Mouse (Mus musculus): ENCODE results near the gene Mpig6b. TPM values are rescaled to one million over a fixed set of nuclear protein-coding genes. Genes with fewer than 3 reads are reported as not detected.

Gene Mpig6b
- polyA plus RNA-seq, 1 experiment from 2014 or later = 4.1 TPM

GRCm38 (mm10) chr17:35058316-35058715, 7.7 kb downstream of the Mpig6b start:
- Histone ChIP-seq H3K27me3 (peaks cover 26% of the 10 kb centered on the region), H3K9ac (no peak overlapping the region), H3K36me3 (peaks cover 60% of the 10 kb centered on the region), H3K4me3 (replicated peaks) (no peak overlapping the region), H3K27ac (peak overlapping the region; percentile 44; the same call in 1 of the 2 replicates), H3K4me1 (replicated peaks) (peaks cover 70% of the 10 kb centered on the region), H3K4me2 (peak overlapping the region; percentile 92; the same call in 1 of the 2 replicates), H3K9me3 (replicated peaks) (no peaks in the 10 kb centered on the region)
- ATAC-seq (ENCODE audit: low read depth) = no peak
- WGBS (ENCODE audit: insufficient replicate concordance) = 69% methylated on average over 9 of the region's 9 CpGs
- no peak for DNase-seq

GRCm38 (mm10) chr17:35057090-35057489, 8.9 kb downstream of the Mpig6b start:
- no peak for ATAC-seq (ENCODE audit: low read depth)
- WGBS (ENCODE audit: insufficient replicate concordance) = 33% methylated on average over 3 of the region's 3 CpGs

GRCm38 (mm10) chr17:35055691-35056495, 10.1 kb downstream of the Mpig6b start:
- peaks cover 66% of the 10 kb centered on the region for H3K36me3 ChIP-seq
- no peak overlapping the region for H3K4me2 ChIP-seq

More at GRCm38 (mm10) chr17:35057090-35057489, 8.9 kb downstream of the Mpig6b start:
- Histone ChIP-seq H3K4me2 (no peak overlapping the region), H3K9me3 (replicated peaks) (no peaks in the 10 kb centered on the region), H3K4me3 (replicated peaks) (no peak overlapping the region), H3K36me3 (peaks cover 73% of the 10 kb centered on the region), H3K27me3 (peaks cover 14% of the 10 kb centered on the region), H3K9ac (no peak overlapping the region), H3K4me1 (replicated peaks) (peaks cover 80% of the 10 kb centered on the region), H3K27ac (peak overlapping the region; percentile 24; the same call in 1 of the 2 replicates)
- DNase-seq = no peak

DNA sequence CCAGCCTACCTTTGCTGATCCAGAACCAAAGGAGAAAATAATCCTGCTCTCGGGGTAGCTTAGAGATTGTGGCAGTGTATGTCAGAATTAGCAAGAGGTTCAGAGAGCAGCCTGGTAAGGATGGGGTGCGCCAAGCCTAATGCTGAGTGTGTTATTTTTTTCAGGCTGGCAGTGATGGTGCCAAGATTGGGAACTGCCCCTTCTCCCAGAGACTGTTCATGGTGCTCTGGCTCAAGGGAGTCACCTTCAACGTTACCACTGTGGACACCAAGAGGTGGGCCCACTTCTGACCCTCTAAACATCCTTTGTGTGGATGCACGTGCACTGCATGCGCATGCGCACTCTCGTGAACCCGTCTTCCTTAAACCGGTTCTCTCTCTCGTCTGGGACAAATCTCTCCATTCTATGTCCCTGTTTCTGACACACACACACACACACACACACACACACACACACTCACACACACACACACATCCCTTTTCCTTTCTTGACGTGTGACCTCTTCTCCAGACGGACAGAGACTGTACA, 13.6 kb downstream of the Mpig6b start:
- no peaks in the 10 kb centered on the region for H3K9me3 ChIP-seq (replicated peaks)
- peaks cover 49% of the 10 kb centered on the region for H3K36me3 ChIP-seq
- peak overlapping the region; percentile 92 for H3K9ac ChIP-seq
- H3K4me3 ChIP-seq (replicated peaks) = peak overlapping the region; percentile 78
- 82% methylated on average over 12 of the region's 12 CpGs for WGBS (ENCODE audit: insufficient replicate concordance)
- H3K27me3 ChIP-seq = no peaks in the 10 kb centered on the region
- no peak for ATAC-seq (ENCODE audit: low read depth)
- DNase-seq = no peak
- H3K4me1 ChIP-seq (replicated peaks) = peaks cover 73% of the 10 kb centered on the region
- peak overlapping the region; percentile 97 for H3K27ac ChIP-seq
- peak overlapping the region; percentile 100 for H3K4me2 ChIP-seq

More at GRCm38 (mm10) chr17:35055691-35056495, 10.1 kb downstream of the Mpig6b start:
- H3K4me1 ChIP-seq (replicated peaks) = peaks cover 81% of the 10 kb centered on the region
- 80% methylated on average over 7 of the region's 7 CpGs for WGBS (ENCODE audit: insufficient replicate concordance)
- H3K9ac ChIP-seq = 0 out of 2 replicates have a peak overlapping the region, but pooled peaks have one; percentile 15
- peak overlapping the region; percentile 6; the same call in 1 of the 2 replicates for H3K27ac ChIP-seq
- no peaks in the 10 kb centered on the region for H3K9me3 ChIP-seq (replicated peaks)
- ATAC-seq (ENCODE audit: low read depth) (no peak), DNase-seq (no peak)
- no peak overlapping the region for H3K4me3 ChIP-seq (replicated peaks)
- H3K27me3 ChIP-seq = peaks cover 6% of the 10 kb centered on the region; the same call in 1 of the 2 replicates

DNA sequence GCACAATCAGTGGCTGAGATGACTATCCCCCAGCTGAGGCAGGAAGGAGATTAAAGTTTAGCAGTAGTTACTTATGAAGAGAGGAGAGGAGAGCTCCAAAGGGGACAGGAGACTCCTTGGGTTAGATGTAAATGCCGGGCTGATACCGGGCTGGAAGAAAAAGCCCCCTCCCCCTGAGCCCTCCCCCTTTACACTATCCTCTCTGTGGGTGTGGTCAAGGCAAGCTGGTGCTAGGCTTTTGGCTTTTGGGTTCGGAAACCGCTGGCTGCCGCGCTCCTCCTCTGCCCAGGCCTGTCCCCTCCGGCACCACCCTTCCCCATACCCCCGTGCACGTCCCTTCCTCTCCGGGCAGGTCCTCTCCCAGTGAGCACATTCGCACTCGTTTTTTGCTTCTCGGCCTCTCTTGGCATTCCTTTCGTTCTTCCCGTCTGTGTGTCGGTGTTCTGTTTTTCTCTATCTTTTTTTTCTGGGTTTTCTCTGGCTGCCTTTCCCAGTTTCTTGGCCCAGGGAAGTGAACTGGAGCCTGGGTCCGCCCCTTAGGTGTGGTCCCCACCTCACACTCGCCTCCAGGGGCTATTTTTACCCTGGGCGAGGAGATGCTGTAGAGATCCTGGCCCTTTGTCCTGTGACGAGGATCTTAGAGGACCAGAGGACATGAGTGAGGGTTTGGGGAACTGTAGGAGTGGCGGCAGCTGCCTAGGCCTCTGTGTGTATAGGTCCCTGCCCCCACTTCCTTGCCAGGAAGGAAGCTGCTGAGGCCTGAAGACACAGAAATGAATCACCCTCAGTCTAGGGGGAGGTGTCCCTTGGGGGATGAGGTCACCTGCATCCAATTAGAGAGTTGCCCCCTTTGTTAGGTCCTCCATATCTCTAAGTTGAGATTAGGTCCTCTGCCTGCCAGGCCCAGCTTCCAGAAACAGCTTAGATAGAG, 14.6 kb downstream of the Mpig6b start:
- DNase-seq (peak; percentile 63), ATAC-seq (ENCODE audit: low read depth) (peak; percentile 43)
- no peaks in the 10 kb centered on the region for H3K27me3 ChIP-seq
- peaks cover 74% of the 10 kb centered on the region for H3K4me1 ChIP-seq (replicated peaks)
- H3K9me3 ChIP-seq (replicated peaks) = no peaks in the 10 kb centered on the region
- H3K9ac ChIP-seq = peak overlapping the region; percentile 92
- peaks cover 43% of the 10 kb centered on the region for H3K36me3 ChIP-seq
- peak overlapping the region; percentile 97 for H3K27ac ChIP-seq
- peak overlapping the region; percentile 78 for H3K4me3 ChIP-seq (replicated peaks)
- H3K4me2 ChIP-seq = peak overlapping the region; percentile 100
- WGBS (ENCODE audit: insufficient replicate concordance) = 2% methylated on average over 21 of the region's 21 CpGs

- peak overlapping the region; percentile 97 for H3K27ac ChIP-seq
- H3K4me2 ChIP-seq = peak overlapping the region; percentile 100
- WGBS (ENCODE audit: insufficient replicate concordance) = under 1% methylated on average over 27 of the region's 27 CpGs
- peaks cover 75% of the 10 kb centered on the region for H3K4me1 ChIP-seq (replicated peaks)
- no peaks in the 10 kb centered on the region for H3K9me3 ChIP-seq (replicated peaks)
- H3K9ac ChIP-seq = peak overlapping the region; percentile 92
- H3K36me3 ChIP-seq = peaks cover 31% of the 10 kb centered on the region
- peak; percentile 51 for ATAC-seq (ENCODE audit: low read depth)
- H3K27me3 ChIP-seq = no peaks in the 10 kb centered on the region
- H3K4me3 ChIP-seq (replicated peaks) = peak overlapping the region; percentile 78
- DNase-seq = peak; percentile 63
These were observed 15.7 kb downstream of the Mpig6b start for GRCm38 (mm10) chr17:35050126-35050750.

- Histone ChIP-seq H3K36me3 (peaks cover 26% of the 10 kb centered on the region), H3K4me2 (peak within 1 kb of the TSS; percentile 100), H3K4me3 (replicated peaks) (peak within 1 kb of the TSS; percentile 78), H3K4me1 (replicated peaks) (peaks cover 78% of the 10 kb centered on the region), H3K27me3 (no peaks in the 10 kb centered on the region), H3K9ac (peak within 1 kb of the TSS; percentile 92), H3K9me3 (replicated peaks) (no peaks in the 10 kb centered on the region), H3K27ac (peak within 1 kb of the TSS; percentile 97)
- DNase-seq = peak; percentile 60
- WGBS (ENCODE audit: insufficient replicate concordance) = 2% methylated on average over 11 of the region's 11 CpGs
- peak; percentile 9 for ATAC-seq (ENCODE audit: low read depth)
These were observed 16.4 kb downstream of the Mpig6b start, which contains the start of gene Clic1 for GRCm38 (mm10) chr17:35049561-35050016. Clic1 (plus strand) TSS chr17:35049966.

- Histone ChIP-seq H3K4me2 (peak overlapping the region; percentile 100), H3K9ac (peak overlapping the region; percentile 92), H3K27me3 (no peaks in the 10 kb centered on the region), H3K9me3 (replicated peaks) (no peaks in the 10 kb centered on the region), H3K27ac (peak overlapping the region; percentile 97), H3K4me1 (replicated peaks) (peaks cover 82% of the 10 kb centered on the region), H3K36me3 (peaks cover 20% of the 10 kb centered on the region), H3K4me3 (replicated peaks) (0 out of 2 replicates have a peak overlapping the region, but pooled peaks have one; percentile 78)
- 32% methylated on average over 5 of the region's 5 CpGs for WGBS (ENCODE audit: insufficient replicate concordance)
- DNase-seq (no peak), ATAC-seq (ENCODE audit: low read depth) (no peak)
These were observed 17.0 kb downstream of the Mpig6b start for GRCm38 (mm10) chr17:35048932-35049440.

DNA sequence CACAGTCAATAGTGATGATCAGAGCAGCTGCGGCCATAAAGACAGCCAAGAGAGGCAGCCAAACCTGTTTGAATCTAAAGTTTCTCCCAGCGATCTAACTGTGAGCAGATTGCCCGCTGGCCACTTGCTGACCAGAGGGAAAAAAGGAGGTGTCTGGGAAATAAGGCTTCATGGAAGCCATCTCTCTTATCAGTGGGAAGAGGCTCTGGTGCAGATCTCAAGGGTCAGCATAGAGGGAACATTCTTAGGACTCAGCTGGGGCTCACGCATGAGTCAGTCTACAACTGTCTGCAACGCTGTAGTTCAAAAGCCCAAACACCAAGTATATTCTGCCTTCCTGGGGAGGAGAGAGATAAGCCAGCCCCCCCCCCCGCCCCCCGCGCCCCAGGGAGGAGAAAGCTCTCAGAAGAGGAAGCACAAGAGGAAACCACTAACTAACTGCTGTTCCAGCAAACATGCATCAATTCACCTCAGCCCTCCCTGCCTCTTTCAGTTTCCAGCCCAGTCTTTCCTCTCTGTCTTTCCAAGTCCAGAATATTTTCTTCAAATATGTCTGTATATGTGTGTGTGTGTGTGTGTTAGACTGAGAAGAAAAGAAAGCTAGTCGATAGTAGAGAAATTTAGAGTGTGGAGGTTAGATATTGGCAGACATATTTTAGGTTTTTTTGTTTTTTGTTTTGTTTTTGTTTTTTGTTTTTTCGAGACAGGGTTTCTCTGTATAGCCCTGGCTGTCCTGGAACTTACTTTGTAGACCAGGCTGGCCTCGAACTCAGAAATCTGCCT, 17.6 kb downstream of the Mpig6b start:
- no peak for ATAC-seq (ENCODE audit: low read depth)

More for the DNA sequence above, 17.6 kb downstream of the Mpig6b start:
- Histone ChIP-seq H3K36me3 (peaks cover 13% of the 10 kb centered on the region), H3K9me3 (replicated peaks) (no peaks in the 10 kb centered on the region), H3K4me3 (replicated peaks) (peak overlapping the region; percentile 75), H3K27me3 (no peaks in the 10 kb centered on the region), H3K9ac (peak overlapping the region; percentile 92), H3K4me1 (replicated peaks) (peaks cover 86% of the 10 kb centered on the region), H3K4me2 (peak overlapping the region; percentile 100), H3K27ac (peak overlapping the region; percentile 97)
- DNase-seq = no peak
- WGBS (ENCODE audit: insufficient replicate concordance) = 2% methylated on average over 11 of the region's 11 CpGs

Data from liver, embryonic 13.5 days (tissue).